ENCODE assay signal across 21 mouse cellular contexts in the genomic region with DNA sequence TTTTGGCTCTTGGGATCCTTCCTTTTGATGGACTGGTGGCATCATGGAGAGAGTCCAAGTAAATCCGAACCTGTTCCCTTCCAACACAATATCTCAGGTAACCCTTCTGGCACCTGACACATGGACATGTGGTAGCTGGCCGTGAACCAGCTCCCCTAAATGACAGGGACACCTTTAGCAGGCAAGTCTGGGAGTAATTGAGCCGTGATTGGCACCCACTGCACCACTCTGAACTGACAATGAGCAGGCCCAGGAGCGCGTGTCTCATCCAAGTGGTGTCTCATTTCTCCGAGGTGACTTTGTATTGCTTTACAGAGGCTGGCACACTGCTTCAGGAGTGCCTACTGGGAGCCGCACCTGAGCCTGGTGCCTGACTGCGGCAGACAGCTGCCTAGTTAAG.
DNase-seq lines count a peak whose midpoint lies in the region; ATAC-seq lines count a peak whose summit lies in the region.
"Had no signal": no experiment of that assay in that cellular context is flagged by ENCODE, and none has a peak within 500 bp of the region (broad histone marks: within the 10 kb centered on the region; RNA-seq: fewer than 3 reads in every experiment).

No protein-coding gene starts in this region.

- H3K4me1 ChIP-seq in forebrain, embryonic 16.5 days (replicated peaks; ENCODE audit: control insufficient read depth, insufficient read depth, low read length), result peaks cover 29% of the 10 kb centered on the region
- H3K4me1 ChIP-seq in forebrain, embryonic 14.5 days (ENCODE audit: control insufficient read depth, insufficient read depth, low read length), result peaks cover 14% of the 10 kb centered on the region
- peaks cover 27% of the 10 kb centered on the region for H3K4me1 ChIP-seq in hindbrain, embryonic 13.5 days (replicated peaks)
- peaks cover 11% of the 10 kb centered on the region for H3K4me1 ChIP-seq in hindbrain, embryonic 10.5 days (replicated peaks)
- H3K4me1 ChIP-seq: embryonic facial prominence, embryonic 12.5 days had no signal

- H3K27ac ChIP-seq in forebrain, embryonic 16.5 days (ENCODE audit: low read length), result 0 out of 2 replicates have a peak overlapping the region, but pooled peaks have one; percentile 26
- no peak overlapping the region for H3K27ac ChIP-seq in forebrain, embryonic 14.5 days (ENCODE audit: low read depth, low read length)
- H3K27ac ChIP-seq in hindbrain, embryonic 13.5 days, result peak overlapping the region; percentile 55
- no peak overlapping the region for H3K27ac ChIP-seq in hindbrain, embryonic 10.5 days
- H3K27ac ChIP-seq: embryonic facial prominence, embryonic 12.5 days; embryonic facial prominence, embryonic 15.5 days; forebrain, embryonic 13.5 days; gastrocnemius, adult 2 months; heart, adult 2 months; heart, embryonic 10.5 days; heart, embryonic 13.5 days had no signal

- ATAC-seq in forebrain, embryonic 16.5 days, result 0 out of 2 replicates have a peak, but pooled peaks have one; percentile 19
- ATAC-seq in forebrain, embryonic 14.5 days, result no peak
- ATAC-seq in hindbrain, embryonic 13.5 days (ENCODE audit: low FRiP score), result no peak
- ATAC-seq: activated CD4-positive, CD25-positive, alpha-beta regulatory T cell, adult 4 months; forebrain, embryonic 13.5 days; intestine, postnatal 0 days had no signal

- H3K27me3 ChIP-seq in forebrain, embryonic 16.5 days (replicated peaks; ENCODE audit: control insufficient read depth, insufficient read depth, low read length), result no peaks in the 10 kb centered on the region
- no peaks in the 10 kb centered on the region for H3K27me3 ChIP-seq in forebrain, embryonic 14.5 days (replicated peaks; ENCODE audit: control insufficient read depth, insufficient read depth, low read length)
- no peaks in the 10 kb centered on the region for H3K27me3 ChIP-seq in hindbrain, embryonic 13.5 days
- no peaks in the 10 kb centered on the region for H3K27me3 ChIP-seq in hindbrain, embryonic 10.5 days (ENCODE audit: insufficient read depth, poor library complexity, severe bottlenecking)
- H3K27me3 ChIP-seq: embryonic facial prominence, embryonic 12.5 days; forebrain, embryonic 13.5 days; heart, embryonic 13.5 days had no signal

- no peaks in the 10 kb centered on the region for H3K36me3 ChIP-seq in forebrain, embryonic 16.5 days (ENCODE audit: control insufficient read depth, insufficient read depth)
- H3K36me3 ChIP-seq in forebrain, embryonic 14.5 days (ENCODE audit: control insufficient read depth, insufficient read depth, low read length), result no peaks in the 10 kb centered on the region
- H3K36me3 ChIP-seq in hindbrain, embryonic 13.5 days, result no peaks in the 10 kb centered on the region
- H3K36me3 ChIP-seq in hindbrain, embryonic 10.5 days, result no peaks in the 10 kb centered on the region
- H3K36me3 ChIP-seq: embryonic facial prominence, embryonic 12.5 days; embryonic facial prominence, embryonic 15.5 days; heart, embryonic 10.5 days; heart, embryonic 13.5 days had no signal

- H3K9ac ChIP-seq in forebrain, embryonic 16.5 days (replicated peaks; ENCODE audit: low read depth, low read length), result no peak overlapping the region
- no peak overlapping the region for H3K9ac ChIP-seq in forebrain, embryonic 14.5 days (ENCODE audit: low read length)
- no peak overlapping the region for H3K9ac ChIP-seq in hindbrain, embryonic 13.5 days
- H3K9ac ChIP-seq: embryonic facial prominence, embryonic 12.5 days; embryonic facial prominence, embryonic 15.5 days; forebrain, embryonic 13.5 days; heart, embryonic 13.5 days had no signal

- H3K9me3 ChIP-seq in forebrain, embryonic 16.5 days (ENCODE audit: control insufficient read depth, low read length), result no peaks in the 10 kb centered on the region
- no peaks in the 10 kb centered on the region for H3K9me3 ChIP-seq in forebrain, embryonic 14.5 days (replicated peaks; ENCODE audit: control insufficient read depth, low read length)
- H3K9me3 ChIP-seq in hindbrain, embryonic 13.5 days, result no peaks in the 10 kb centered on the region
- H3K9me3 ChIP-seq in hindbrain, embryonic 10.5 days, result no peaks in the 10 kb centered on the region
- H3K9me3 ChIP-seq: embryonic facial prominence, embryonic 12.5 days; embryonic facial prominence, embryonic 15.5 days; forebrain, embryonic 13.5 days; heart, embryonic 10.5 days; heart, embryonic 13.5 days had no signal

- no peak overlapping the region for H3K4me3 ChIP-seq in forebrain, embryonic 16.5 days (replicated peaks; ENCODE audit: low read length)
- no peak overlapping the region for H3K4me3 ChIP-seq in forebrain, embryonic 14.5 days (ENCODE audit: low read depth, low read length)
- H3K4me3 ChIP-seq in hindbrain, embryonic 13.5 days, result no peak overlapping the region
- H3K4me3 ChIP-seq in hindbrain, embryonic 10.5 days, result no peak overlapping the region
- H3K4me3 ChIP-seq: embryonic facial prominence, embryonic 12.5 days; embryonic facial prominence, embryonic 15.5 days; forebrain, embryonic 13.5 days; gastrocnemius, adult 2 months; heart, adult 2 months; heart, embryonic 10.5 days; heart, embryonic 13.5 days had no signal

- 66% methylated on average over 8 of the region's 8 CpGs for WGBS in forebrain, embryonic 16.5 days
- 80% methylated on average over 8 of the region's 8 CpGs for WGBS in forebrain, embryonic 14.5 days
- 75% methylated on average over 8 of the region's 8 CpGs for WGBS in hindbrain, embryonic 13.5 days
- WGBS in hindbrain, embryonic 10.5 days, result 87% methylated on average over 8 of the region's 8 CpGs

- no peak overlapping the region for H3K4me2 ChIP-seq in forebrain, embryonic 16.5 days (ENCODE audit: low read length)
- no peak overlapping the region for H3K4me2 ChIP-seq in forebrain, embryonic 14.5 days (ENCODE audit: low read length)
- H3K4me2 ChIP-seq in hindbrain, embryonic 13.5 days, result no peak overlapping the region
- H3K4me2 ChIP-seq: embryonic facial prominence, embryonic 12.5 days; embryonic facial prominence, embryonic 15.5 days; forebrain, embryonic 13.5 days; heart, embryonic 13.5 days had no signal

- DNase-seq in cerebellum, postnatal 10 days, result peak; percentile 47 to 60
- DNase-seq in cerebellum, adult 9-10 months, result no peak
- no peak for DNase-seq in forebrain, embryonic 14.5 days (ENCODE audit: low spot score)
- DNase-seq in hindbrain, embryonic 10.5 days (ENCODE audit: low spot score), result no peak
- DNase-seq in brain, adult 2 months (ENCODE audit: low read depth, low spot score), result peak; percentile 36
- DNase-seq: adrenal gland, postnatal 25 days; cerebellum, adult 18-20 months; gastrocnemius, adult 2 months; gastrocnemius, postnatal 14 days; heart, adult 2 months; heart, postnatal 14 days; kidney, adult 2 months had no signal

Comparison
In these comparisons a context has a peak if more than half of its experiments do, and no peak if none do; other contexts are left out.
1. DNase-seq: peak in cerebellum, postnatal 10 days (2 of 2) and brain, adult 2 months (single experiment); none in cerebellum, adult 9-10 months (single experiment), forebrain, embryonic 14.5 days (single experiment) and hindbrain, embryonic 10.5 days (single experiment).
2. H3K27ac ChIP-seq: peak in forebrain, embryonic 16.5 days (single experiment) and hindbrain, embryonic 13.5 days (single experiment); none in forebrain, embryonic 14.5 days (single experiment) and hindbrain, embryonic 10.5 days (single experiment).